Mouse (Mus musculus) heart, postnatal 25 days (tissue): Measurements from ENCODE around the gene Heatr9. TPM values are rescaled to one million over a fixed set of nuclear protein-coding genes. Genes with fewer than 3 reads are reported as not detected.

Experiments used
- DNase-seq: peaks from one replicate; pipeline ENCODE4 v3.0.0; 2022; ENCODE audit warnings: low spot score
- intact Hi-C: fragments of 180-260 bp; cut with DNase I; formaldehyde crosslinking; loops from one replicate; pipeline ENCODE4 v1.15.1; 2025
- total RNA-seq, 2 experiments: library from RNA; stranded (reverse); gene quantifications; 2 replicates each; pipeline ENCODE4 v1.2.3; 2021

Heatr9 gene
- total RNA-seq, 2 experiments from 2014 or later, result not detected

- intact Hi-C loops, result no loop called here
- DNase-seq, result peak; percentile 45
Observed at GRCm38 (mm10) chr11:83534609-83535423, 12.8 kb upstream of the Heatr9 start.

DNA sequence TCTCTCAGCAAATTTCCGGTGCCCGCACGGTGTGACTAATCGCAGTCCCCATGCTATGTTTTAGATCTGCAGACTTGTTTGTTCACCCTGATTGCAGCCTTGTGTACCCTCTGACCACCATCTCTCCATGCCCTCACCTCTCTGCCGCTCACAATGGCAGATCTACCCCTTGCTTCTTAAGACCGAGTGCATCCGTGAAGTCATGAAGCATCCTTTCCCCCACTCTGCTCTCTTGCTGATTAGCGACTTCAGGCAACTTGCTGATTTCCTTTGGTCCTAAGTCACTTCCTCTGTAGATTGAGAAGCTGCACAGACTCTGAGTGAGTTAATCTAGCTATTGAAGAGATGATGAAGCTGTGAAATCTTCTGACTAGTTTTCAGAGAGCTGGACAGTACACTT is 12.2 kb upstream of the Heatr9 start:
- DNase-seq, result no peak
- intact Hi-C loops, result no loop called here

- DNase-seq, result no peak
- intact Hi-C loops, result no loop called here
Observed at GRCm38 (mm10) chr11:83533192-83533591, 11.2 kb upstream of the Heatr9 start.

DNA sequence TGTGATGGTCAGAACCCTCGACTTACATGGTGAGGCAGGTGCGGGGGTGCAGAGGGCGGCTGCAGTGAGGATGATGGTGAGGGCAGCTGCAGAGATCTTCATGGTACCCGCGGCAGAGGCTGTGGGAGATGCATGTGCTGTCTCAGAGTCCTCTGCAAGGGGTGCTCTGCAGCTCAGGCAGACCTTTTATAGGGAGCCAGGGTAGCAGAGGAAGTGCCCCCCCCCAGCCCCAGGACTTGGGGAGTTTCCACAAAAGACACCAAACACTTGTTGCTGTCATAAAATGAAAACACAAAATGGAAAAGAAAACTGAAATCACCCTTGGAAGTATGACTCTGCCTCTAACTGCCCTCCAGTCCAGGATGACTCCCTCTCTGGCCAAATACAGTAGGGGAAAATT is 8.4 kb upstream of the Heatr9 start, which contains the start of gene Ccl5:
Gene Ccl5, minus strand, starts transcription at position 159 of the 400 bp plus-strand sequence.
- intact Hi-C loops, result no loop called here
- DNase-seq, result no peak

DNA sequence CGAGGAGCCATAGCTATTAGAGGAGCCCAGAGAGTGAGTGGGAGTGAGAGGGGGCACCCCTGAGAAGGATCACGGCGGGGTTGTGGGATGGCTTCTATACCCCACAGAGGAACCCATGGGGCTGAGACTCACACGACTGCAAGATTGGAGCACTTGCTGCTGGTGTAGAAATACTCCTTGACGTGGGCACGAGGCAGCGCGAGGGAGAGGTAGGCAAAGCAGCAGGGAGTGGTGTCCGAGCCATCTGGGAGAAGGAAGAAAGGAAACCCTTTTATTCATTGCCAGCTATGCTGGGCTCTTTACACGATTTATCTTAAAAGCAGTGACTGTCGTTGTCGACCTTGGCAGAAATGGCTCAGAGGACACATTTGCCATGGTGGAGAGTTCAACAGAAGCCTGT is 7.0 kb upstream of the Heatr9 start:
- no peak for DNase-seq
- intact Hi-C loops, result no loop called here

GRCm38 (mm10) chr11:83518371-83518770 is 3.6 kb downstream of the Heatr9 start:
- intact Hi-C loops, result no loop called here

DNA sequence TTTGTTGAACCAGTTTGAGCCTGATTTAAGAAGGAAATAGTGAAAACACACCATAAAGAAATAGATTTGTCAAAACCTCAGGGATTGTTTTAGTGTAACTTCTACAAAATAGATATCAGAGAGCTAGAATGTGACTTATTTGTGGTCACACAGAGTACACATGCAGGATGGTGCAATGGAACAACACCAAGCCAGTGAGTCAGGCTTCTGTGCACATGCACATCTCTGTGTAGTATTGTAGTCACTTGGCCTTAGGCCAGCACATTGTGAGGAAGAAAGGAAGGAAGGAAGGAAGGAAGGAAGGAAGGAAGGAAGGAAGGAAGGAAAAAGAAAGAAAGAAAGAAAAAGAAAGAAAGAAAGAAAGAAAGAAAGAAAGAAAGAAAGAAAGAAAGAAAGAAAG is 4.8 kb downstream of the Heatr9 start:
- intact Hi-C loops, result no loop called here
- DNase-seq, result no peak

More at GRCm38 (mm10) chr11:83518371-83518770, 3.6 kb downstream of the Heatr9 start:
- no peak for DNase-seq

DNA sequence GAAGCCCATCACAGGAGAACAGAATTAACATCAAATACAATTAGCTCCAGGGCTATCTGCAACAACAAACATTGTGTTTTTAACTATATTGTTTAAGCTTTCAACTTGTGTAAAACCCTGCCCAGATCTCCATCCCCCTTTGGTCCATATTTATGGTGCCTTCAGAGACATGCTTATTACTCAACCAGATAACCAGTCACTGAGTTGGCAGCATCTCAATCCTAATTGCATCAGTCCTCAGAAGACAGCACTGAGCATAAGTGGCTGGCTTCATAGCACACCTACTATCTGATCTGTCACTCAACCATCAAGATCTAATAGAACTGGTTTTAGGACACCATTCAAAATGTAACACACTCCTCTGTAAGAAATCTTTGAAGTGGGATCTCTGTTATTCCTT is 12.5 kb downstream of the Heatr9 start:
- intact Hi-C loops, result no loop called here
- DNase-seq, result no peak

GRCm38 (mm10) chr11:83504308-83504707 is 17.7 kb downstream of the Heatr9 start:
- DNase-seq, result no peak
- intact Hi-C loops, result no loop called here

DNA sequence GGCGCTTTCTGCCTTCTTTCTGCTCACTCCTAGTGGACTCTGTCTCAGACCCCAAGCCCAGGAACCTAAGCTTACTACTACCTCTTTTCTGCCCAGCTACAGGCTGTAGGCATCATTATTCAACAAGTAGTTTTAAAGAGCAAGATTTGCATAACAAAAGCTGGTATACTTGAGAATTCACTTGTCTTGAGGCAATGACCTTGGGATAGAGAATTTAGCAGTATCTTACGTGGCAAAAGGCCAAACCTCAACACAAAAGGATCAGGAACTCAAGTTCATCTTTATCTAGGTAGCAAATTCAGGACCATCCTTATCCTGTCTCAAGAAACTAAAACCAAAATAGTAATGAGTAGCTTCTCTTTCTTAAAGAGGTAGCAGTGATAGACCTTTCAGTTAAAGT is 26.4 kb downstream of the Heatr9 start:
- intact Hi-C loops, result no loop called here
- DNase-seq, result no peak

DNA sequence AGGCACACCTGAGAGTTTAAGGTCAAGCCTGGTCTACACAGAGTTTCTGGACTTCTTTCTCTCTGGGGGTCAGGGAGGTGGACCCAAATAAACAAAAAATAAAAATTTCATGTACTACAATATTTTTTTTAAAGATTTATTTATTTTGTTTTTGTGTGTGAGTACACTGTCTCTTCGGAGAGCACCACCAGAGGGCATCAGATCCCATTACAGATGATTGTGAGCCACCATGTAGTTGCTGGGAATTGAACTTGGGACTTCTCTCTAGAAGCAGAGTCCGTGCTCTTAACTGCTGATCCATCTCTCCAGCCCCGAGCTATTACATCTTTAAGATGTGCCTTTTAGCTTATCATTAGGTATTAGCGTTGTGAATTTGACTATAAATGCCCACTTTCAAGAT is 30.5 kb downstream of the Heatr9 start:
- DNase-seq, result no peak
- intact Hi-C loops, result no loop called here

- no peak for DNase-seq
- intact Hi-C loops, result no loop called here
Observed at GRCm38 (mm10) chr11:83473235-83474016, 48.5 kb downstream of the Heatr9 start.

DNA sequence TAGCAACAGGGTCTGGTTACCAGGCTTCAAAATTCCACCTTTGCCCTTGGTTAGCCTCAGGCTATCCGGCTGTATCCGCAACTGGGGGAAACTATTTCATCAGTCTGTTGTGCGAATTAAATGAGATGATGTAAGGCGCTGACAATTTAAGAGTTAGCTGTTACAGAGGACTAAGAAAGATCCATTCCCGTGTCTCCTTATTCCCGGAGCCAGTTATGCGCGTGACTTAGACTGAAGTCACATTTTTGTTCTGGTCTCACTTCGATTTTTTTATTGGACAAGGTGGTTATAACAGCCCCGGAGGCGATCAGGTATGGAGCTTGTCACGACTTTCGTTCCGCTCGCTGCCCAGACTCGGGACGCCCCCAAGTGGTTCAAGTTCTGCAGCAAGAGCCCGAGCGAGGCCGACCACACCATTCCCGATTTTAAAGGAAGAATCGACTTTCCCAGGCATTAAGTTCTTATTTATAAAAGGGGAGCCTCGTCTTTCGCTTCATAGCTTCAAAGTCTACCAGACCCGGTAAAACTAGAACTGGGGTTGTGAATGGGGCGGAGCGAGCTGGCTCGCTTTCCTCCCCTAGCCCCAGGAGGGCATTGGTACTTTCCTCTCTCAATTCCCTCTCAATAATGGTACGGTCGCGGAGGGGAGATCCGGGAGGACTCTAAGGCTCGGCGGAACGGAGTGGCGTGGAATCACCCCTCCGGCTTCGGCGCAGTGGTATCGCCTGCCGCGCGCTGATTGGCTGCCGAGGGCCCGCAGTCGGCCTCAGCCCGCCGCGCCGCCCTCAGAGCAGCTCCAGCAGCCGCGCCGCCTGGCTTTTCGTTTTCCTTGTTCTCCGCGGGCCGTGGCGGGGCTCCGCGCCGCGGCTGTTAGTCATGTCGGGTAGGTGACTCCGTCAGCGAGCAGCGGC is 49.4 kb downstream of the Heatr9 start, which contains the start of gene Taf15:
Gene Taf15, plus strand, starts transcription at position 763 of the 911 bp plus-strand sequence.
- intact Hi-C loops, result loop anchor here (1.0 kb wide), 1 partner anchor 29 kb away; no protein-coding TSS in a partner anchor
- peak; percentile 97 for DNase-seq

DNA sequence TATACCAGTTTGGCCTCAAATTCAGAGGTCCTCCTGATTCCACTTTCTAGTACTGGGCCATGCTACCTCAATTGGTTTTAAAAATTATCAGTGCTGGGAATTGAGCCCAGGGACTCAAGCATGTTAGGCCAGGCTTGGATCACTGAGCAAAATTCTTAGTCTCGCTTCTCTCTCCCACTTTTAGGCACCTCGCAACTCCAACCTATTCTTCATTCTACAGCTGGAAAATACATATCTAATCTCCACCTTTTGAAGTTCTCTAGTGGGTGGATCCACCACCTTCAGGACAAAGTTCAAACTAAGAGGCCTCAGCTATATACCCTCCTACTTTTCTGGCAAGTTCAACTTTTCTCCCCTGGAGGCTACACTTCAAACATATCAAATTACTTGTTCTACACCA is 50.2 kb downstream of the Heatr9 start:
- no peak for DNase-seq

DNA sequence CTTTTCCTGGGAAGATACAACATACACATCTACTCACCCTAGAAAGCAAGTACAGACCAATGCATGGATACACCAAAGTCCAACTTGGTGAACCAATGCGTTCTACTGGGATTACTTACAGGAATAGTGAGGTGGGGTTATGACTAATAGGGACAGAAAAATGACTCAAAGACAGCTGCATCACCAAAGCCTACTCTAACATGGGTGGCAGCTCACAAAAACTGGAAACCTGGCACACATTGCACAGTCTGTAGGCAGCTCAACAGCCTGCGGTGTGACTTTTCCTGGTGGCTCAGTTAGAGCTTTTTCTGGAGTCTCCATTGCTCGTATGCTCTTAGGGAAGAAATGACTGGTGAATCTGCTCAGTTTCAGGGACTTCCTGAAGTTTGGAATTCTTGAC is 53.2 kb downstream of the Heatr9 start:
- intact Hi-C loops, result loop anchor here (10.0 kb wide), 1 partner anchor 514 kb away; the partner anchor contains the start of gene Slfn5
- DNase-seq, result no peak

More for the DNA sequence above, 50.2 kb downstream of the Heatr9 start:
- intact Hi-C loops, result loop anchor here (1.0 kb wide), 1 partner anchor 28 kb away; no protein-coding TSS in a partner anchor

GRCm38 (mm10) chr11:83467120-83467652 is 54.8 kb downstream of the Heatr9 start:
- intact Hi-C loops, result loop anchor here (10.0 kb wide), 1 partner anchor 512 kb away; the partner anchor contains the start of gene Slfn5
- peak; percentile 78 for DNase-seq

DNA sequence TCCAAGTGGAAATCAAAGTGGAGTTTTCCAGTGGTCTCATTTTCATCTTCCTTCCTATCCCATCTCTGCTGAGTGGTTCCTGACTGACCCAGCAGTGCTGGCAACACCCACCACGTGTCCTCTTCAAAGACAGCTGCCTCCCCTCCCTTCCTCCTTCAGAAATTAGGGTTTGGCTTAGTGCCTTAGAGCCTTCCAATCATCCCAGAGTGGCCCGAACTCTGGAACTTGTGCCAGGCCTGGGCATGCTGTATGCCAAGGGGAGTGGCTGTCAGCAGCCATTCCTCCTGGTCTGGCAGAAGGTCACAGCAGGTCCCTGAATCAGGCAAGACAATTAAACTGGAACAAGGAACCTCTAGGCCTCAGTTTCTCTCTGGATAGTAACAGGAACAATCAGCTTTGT is 56.0 kb downstream of the Heatr9 start:
- intact Hi-C loops, result loop anchor here (10.0 kb wide), 1 partner anchor 511 kb away; the partner anchor contains the start of gene Slfn5
- no peak for DNase-seq

GRCm38 (mm10) chr11:83462711-83463244 is 59.2 kb downstream of the Heatr9 start, which contains the start of gene Mmp28:
Mmp28 (minus strand) TSS chr11:83463071.
- intact Hi-C loops, result loop anchor here (10.0 kb wide), 1 partner anchor 508 kb away; the partner anchor contains the start of gene Slfn5

More at GRCm38 (mm10) chr11:83462711-83463244, 59.2 kb downstream of the Heatr9 start, which contains the start of gene Mmp28:
- DNase-seq, result peak; percentile 68
